Mouse (Mus musculus): ENCODE data around the gene Tspan1. TPM values are rescaled to one million over a fixed set of nuclear protein-coding genes. Genes with fewer than 3 reads are reported as not detected.

Tspan1 gene
- total and polyA plus RNA-seq, 3 experiments: 0.05 TPM; not detected in 2

DNA sequence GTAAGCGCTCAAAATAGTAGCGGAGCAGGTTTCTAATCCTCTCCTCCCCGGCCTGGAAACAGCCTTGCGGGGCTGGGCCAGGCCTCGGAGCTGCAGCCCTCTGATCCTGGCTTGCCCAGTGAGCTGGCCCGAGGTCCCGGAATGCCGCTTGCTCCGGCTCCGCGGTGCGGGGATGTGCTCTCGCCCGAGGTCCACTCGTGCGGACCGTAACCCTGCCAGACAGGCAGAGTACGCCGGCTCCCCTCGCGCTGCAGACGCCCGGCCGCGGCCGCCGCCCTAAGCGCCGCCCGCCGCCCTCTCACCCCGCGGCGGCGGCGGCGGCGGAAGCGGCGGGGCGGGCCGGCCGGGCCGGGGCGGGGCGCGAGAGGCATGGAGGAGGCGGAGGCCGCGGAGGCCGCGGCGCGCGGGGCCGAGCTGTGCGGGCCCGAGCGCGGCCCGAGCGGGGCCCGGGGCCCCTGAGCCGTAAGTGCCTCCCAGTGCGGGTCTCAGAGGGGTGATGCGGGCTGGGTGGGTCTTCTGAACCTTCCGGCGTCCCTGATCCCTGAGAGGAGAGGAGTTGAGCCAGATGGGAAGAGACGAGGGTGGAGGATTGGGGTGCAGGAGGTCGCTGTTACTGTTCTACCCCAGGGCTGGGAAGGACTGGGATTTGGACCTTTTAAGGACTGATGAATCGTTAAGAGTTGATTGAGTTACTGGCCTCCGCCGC, 17.1 kb downstream of the Tspan1 start:
- peaks cover 5% of the 10 kb centered on the region for H3K9me3 ChIP-seq (replicated peaks)
- TF ChIP-seq TAL1 (conservative IDR thresholded peaks at IDR 0.05; ENCODE audit: low read depth, low read length) (no peak), GATA1 (IDR thresholded peaks at IDR 0.05; ENCODE audit: borderline replicate concordance, low read length) (no peak), GATA2 (IDR thresholded peaks at IDR 0.05; ENCODE audit: borderline replicate concordance, low read depth, low read length) (no peak), POLR2AphosphoS5 (IDR thresholded peaks at IDR 0.05; ENCODE audit: insufficient replicate concordance, low read depth, low read length) (no peak), CTCF (IDR thresholded peaks at IDR 0.05; ENCODE audit: low read depth, low read length) (no peak)
- H3K4me1 ChIP-seq (ENCODE audit: insufficient read depth, low read depth, low read length): peaks cover 33% of the 10 kb centered on the region
- DNase-seq (ENCODE audit: low spot score) (peak; percentile 89), ATAC-seq (ENCODE audit: extremely low read depth, insufficient number of reproducible peaks, low FRiP score, poor library complexity, severe bottlenecking) (no peak)
- H3K4me3 ChIP-seq (ENCODE audit: low read depth, low read length): peak overlapping the region; percentile 85
- no peaks in the 10 kb centered on the region for H3K27me3 ChIP-seq (ENCODE audit: insufficient read depth, low read length)
- H3K36me3 ChIP-seq (replicated peaks): peaks cover 41% of the 10 kb centered on the region

DNA sequence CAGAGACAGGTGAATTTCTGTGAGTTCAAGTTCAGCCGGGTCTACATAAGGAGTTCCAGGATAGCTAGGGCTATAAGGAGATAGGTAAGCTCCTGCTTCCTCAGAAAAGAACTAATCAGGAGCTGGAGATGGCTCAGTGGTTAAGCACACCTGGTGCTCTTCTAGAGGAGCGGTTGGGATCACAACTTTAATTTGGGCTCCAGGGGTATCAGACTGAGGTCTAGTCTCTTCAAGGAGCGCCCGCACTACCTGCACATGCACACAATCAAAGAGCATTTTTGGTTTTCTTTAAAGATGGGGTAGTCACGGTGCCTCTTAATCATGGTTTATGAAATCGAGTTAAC, 17.6 kb downstream of the Tspan1 start:
- Histone ChIP-seq H3K36me3 (replicated peaks) (peaks cover 36% of the 10 kb centered on the region), H3K4me3 (ENCODE audit: low read depth, low read length) (peak overlapping the region; percentile 85), H3K27me3 (ENCODE audit: insufficient read depth, low read length) (peaks cover 3% of the 10 kb centered on the region), H3K9me3 (replicated peaks) (peaks cover 5% of the 10 kb centered on the region), H3K4me1 (ENCODE audit: insufficient read depth, low read depth, low read length) (peaks cover 36% of the 10 kb centered on the region)
- ATAC-seq (ENCODE audit: extremely low read depth, insufficient number of reproducible peaks, low FRiP score, poor library complexity, severe bottlenecking) (no peak; the same call in 1 of the 2 replicates), DNase-seq (ENCODE audit: low spot score) (no peak)
- TF ChIP-seq POLR2AphosphoS5 (IDR thresholded peaks at IDR 0.05; ENCODE audit: insufficient replicate concordance, low read depth, low read length): no peak
- no peak for TF ChIP-seq GATA2 (IDR thresholded peaks at IDR 0.05; ENCODE audit: borderline replicate concordance, low read depth, low read length)
- no peak for TF ChIP-seq TAL1 (conservative IDR thresholded peaks at IDR 0.05; ENCODE audit: low read depth, low read length)
- no peak for TF ChIP-seq GATA1 (IDR thresholded peaks at IDR 0.05; ENCODE audit: borderline replicate concordance, low read length)
- TF ChIP-seq CTCF (IDR thresholded peaks at IDR 0.05; ENCODE audit: low read depth, low read length): no peak

DNA sequence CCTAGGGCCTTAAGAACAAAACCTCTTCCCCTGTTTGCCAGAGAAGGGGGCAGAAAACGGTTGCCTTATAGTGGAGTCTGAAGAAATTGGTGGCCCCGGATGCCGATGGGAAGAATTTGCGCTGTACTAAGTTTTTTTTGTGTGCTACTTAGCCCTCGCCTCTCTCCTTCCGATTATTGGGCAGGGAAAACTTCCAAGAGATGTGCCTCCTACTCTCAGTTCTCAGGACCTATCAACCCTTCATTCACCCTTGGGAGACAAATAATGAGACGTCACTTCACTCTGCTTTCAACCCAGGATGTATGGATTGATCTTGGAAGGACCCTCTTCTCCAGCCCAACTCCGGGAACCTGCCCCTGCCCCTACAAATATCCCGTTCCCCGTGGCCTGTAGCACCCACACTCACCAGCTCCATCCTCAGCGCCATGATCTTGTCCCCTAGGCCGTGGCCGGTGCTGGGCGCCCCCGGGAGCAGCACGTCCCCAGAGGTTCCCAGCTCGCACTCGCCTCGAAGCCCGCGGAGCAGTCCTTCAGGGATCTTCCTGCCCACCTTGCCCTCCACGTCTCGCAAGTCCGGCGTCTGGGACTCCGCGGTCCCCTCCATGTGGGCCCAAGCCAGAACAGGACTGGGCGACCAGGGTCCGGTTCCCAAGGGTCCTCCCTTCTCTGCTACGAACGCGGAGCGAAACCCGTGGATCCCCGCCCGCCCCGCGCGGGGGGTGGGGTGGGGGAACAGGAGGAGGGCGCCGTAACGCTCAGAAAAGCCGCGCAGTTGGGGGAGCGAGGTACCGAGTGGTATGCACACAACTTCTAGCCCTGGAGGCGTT, 23.3 kb downstream of the Tspan1 start:
- DNase-seq (ENCODE audit: low spot score) (peak; percentile 44), ATAC-seq (ENCODE audit: extremely low read depth, insufficient number of reproducible peaks, low FRiP score, poor library complexity, severe bottlenecking) (no peak)
- Histone ChIP-seq H3K27me3 (ENCODE audit: insufficient read depth, low read length) (peaks cover 39% of the 10 kb centered on the region), H3K9me3 (replicated peaks) (peaks cover 5% of the 10 kb centered on the region), H3K4me1 (ENCODE audit: insufficient read depth, low read depth, low read length) (peaks cover 24% of the 10 kb centered on the region), H3K4me3 (ENCODE audit: low read depth, low read length) (peak overlapping the region; percentile 72), H3K36me3 (replicated peaks) (peaks cover 8% of the 10 kb centered on the region)
- TF ChIP-seq GATA1 (IDR thresholded peaks at IDR 0.05; ENCODE audit: borderline replicate concordance, low read length): no peak
- no peak for TF ChIP-seq GATA2 (IDR thresholded peaks at IDR 0.05; ENCODE audit: borderline replicate concordance, low read depth, low read length)
- no peak for TF ChIP-seq CTCF (IDR thresholded peaks at IDR 0.05; ENCODE audit: low read depth, low read length)
- TF ChIP-seq POLR2AphosphoS5 (IDR thresholded peaks at IDR 0.05; ENCODE audit: insufficient replicate concordance, low read depth, low read length): no peak
- TF ChIP-seq TAL1 (conservative IDR thresholded peaks at IDR 0.05; ENCODE audit: low read depth, low read length): no peak

- TF ChIP-seq POLR2AphosphoS5 (IDR thresholded peaks at IDR 0.05; ENCODE audit: insufficient replicate concordance, low read depth, low read length): no peak
- no peak for TF ChIP-seq GATA1 (IDR thresholded peaks at IDR 0.05; ENCODE audit: borderline replicate concordance, low read length)
- TF ChIP-seq GATA2 (IDR thresholded peaks at IDR 0.05; ENCODE audit: borderline replicate concordance, low read depth, low read length): no peak
- TF ChIP-seq CTCF (IDR thresholded peaks at IDR 0.05; ENCODE audit: low read depth, low read length): no peak
- TF ChIP-seq TAL1 (conservative IDR thresholded peaks at IDR 0.05; ENCODE audit: low read depth, low read length): no peak
- Histone ChIP-seq H3K27me3 (ENCODE audit: insufficient read depth, low read length) (peaks cover 39% of the 10 kb centered on the region), H3K4me3 (ENCODE audit: low read depth, low read length) (no peak overlapping the region), H3K4me1 (ENCODE audit: insufficient read depth, low read depth, low read length) (peaks cover 21% of the 10 kb centered on the region), H3K36me3 (replicated peaks) (peaks cover 10% of the 10 kb centered on the region), H3K9me3 (replicated peaks) (peaks cover 5% of the 10 kb centered on the region)
- ATAC-seq (ENCODE audit: extremely low read depth, insufficient number of reproducible peaks, low FRiP score, poor library complexity, severe bottlenecking) (no peak), DNase-seq (ENCODE audit: low spot score) (no peak)
Measured at GRCm38 (mm10) chr4:116143317-116143811, 24.0 kb downstream of the Tspan1 start.

DNA sequence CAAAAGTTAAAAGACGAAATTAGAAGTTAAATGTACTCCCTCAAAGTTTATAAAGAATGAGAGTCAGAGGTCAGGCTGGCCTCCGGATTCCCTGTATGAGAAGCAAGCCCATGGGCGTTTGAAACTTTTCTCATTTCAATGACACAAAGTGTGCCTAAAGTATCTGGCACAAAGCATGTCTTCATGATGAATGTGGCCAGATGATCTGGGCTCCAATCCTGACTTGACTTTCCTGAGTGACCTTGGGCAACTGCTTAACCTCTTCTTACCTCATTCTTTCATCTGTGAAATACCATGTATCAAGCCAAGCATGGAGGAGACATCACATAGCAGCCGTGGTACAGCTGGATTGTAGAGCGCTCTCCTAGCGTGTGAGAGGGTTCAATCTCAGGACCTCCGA, 25.1 kb downstream of the Tspan1 start:
- H3K4me3 ChIP-seq (ENCODE audit: low read depth, low read length): no peak overlapping the region
- no peak for DNase-seq (ENCODE audit: low spot score)
- peaks cover 24% of the 10 kb centered on the region for H3K4me1 ChIP-seq (ENCODE audit: insufficient read depth, low read depth, low read length)
- TF ChIP-seq TAL1 (conservative IDR thresholded peaks at IDR 0.05; ENCODE audit: low read depth, low read length): no peak
- no peak for TF ChIP-seq POLR2AphosphoS5 (IDR thresholded peaks at IDR 0.05; ENCODE audit: insufficient replicate concordance, low read depth, low read length)
- TF ChIP-seq GATA1 (IDR thresholded peaks at IDR 0.05; ENCODE audit: borderline replicate concordance, low read length): no peak
- no peak for TF ChIP-seq GATA2 (IDR thresholded peaks at IDR 0.05; ENCODE audit: borderline replicate concordance, low read depth, low read length)
- TF ChIP-seq CTCF (IDR thresholded peaks at IDR 0.05; ENCODE audit: low read depth, low read length): no peak
- peaks cover 3% of the 10 kb centered on the region for H3K9me3 ChIP-seq (replicated peaks)
- H3K36me3 ChIP-seq (replicated peaks): peaks cover 17% of the 10 kb centered on the region
- no peak for ATAC-seq (ENCODE audit: extremely low read depth, insufficient number of reproducible peaks, low FRiP score, poor library complexity, severe bottlenecking)
- H3K27me3 ChIP-seq (ENCODE audit: insufficient read depth, low read length): peaks cover 39% of the 10 kb centered on the region

DNA sequence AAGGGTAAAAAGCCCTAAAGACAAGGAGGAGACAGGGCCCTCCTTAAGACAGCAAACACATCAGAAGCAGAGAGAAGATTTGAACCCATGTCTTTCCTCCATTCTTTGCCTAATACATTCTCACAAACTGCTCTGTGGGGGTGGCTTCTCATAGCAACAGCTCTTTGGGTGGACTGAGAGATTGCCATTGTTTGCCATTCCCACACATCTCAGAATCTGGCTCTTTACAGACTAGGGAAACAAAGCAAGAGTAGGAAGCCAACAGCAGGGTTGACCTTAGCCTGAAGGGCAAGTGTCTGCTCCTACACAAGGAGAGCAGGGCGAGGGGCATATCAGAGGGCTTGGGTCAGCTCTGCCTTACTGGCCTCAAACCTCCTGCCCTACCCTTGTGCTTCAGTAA, 25.7 kb downstream of the Tspan1 start:
- no peak overlapping the region for H3K4me3 ChIP-seq (ENCODE audit: low read depth, low read length)
- H3K36me3 ChIP-seq (replicated peaks): peaks cover 21% of the 10 kb centered on the region
- H3K27me3 ChIP-seq (ENCODE audit: insufficient read depth, low read length): peaks cover 39% of the 10 kb centered on the region
- peaks cover 26% of the 10 kb centered on the region for H3K4me1 ChIP-seq (ENCODE audit: insufficient read depth, low read depth, low read length)
- ATAC-seq (ENCODE audit: extremely low read depth, insufficient number of reproducible peaks, low FRiP score, poor library complexity, severe bottlenecking): no peak
- H3K9me3 ChIP-seq (replicated peaks): no peaks in the 10 kb centered on the region
- no peak for DNase-seq (ENCODE audit: low spot score)
- TF ChIP-seq CTCF (IDR thresholded peaks at IDR 0.05; ENCODE audit: low read depth, low read length): no peak
- TF ChIP-seq TAL1 (conservative IDR thresholded peaks at IDR 0.05; ENCODE audit: low read depth, low read length): no peak
- TF ChIP-seq GATA1 (IDR thresholded peaks at IDR 0.05; ENCODE audit: borderline replicate concordance, low read length): no peak
- TF ChIP-seq POLR2AphosphoS5 (IDR thresholded peaks at IDR 0.05; ENCODE audit: insufficient replicate concordance, low read depth, low read length): no peak
- no peak for TF ChIP-seq GATA2 (IDR thresholded peaks at IDR 0.05; ENCODE audit: borderline replicate concordance, low read depth, low read length)

Measured in G1E (cell line).